Mouse (Mus musculus): ENCODE measurements around the gene Zglp1. TPM values are rescaled to one million over a fixed set of nuclear protein-coding genes. Genes with fewer than 3 reads are reported as not detected.
A peak's percentile ranks its signal among the peaks of the same experiment; 100 is the strongest.

The Zglp1 gene
- polyA plus RNA-seq, 1 experiment from 2014 or later, result 0.51 TPM

DNA sequence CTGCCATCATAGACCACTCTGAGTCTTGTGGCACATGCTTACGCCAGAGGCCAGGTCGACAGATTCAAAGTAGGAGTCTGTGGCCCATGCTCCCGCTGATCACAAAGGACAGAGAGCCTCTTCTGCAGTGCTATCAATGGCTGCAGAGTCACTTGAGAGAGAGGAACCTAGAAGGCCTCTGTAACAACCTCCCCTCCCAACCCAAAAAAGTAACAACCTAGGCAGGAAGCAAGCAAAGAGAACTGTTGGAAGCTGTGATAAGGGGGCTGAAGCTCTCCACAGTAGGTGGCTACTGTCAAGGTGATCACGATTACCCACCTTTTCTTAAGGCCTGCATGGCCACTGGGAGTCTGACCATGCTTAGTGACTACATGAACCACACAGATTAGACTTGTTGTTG is 23.3 kb downstream of the Zglp1 start:
- 66% methylated on average over 4 of the region's 4 CpGs for WGBS (ENCODE audit: insufficient replicate concordance)
- no peak overlapping the region for H3K9ac ChIP-seq (replicated peaks)
- H3K27ac ChIP-seq (ENCODE audit: low read depth), result no peak overlapping the region
- peaks cover 13% of the 10 kb centered on the region for H3K27me3 ChIP-seq (ENCODE audit: insufficient read depth, low read length)
- H3K9me3 ChIP-seq (ENCODE audit: low read length), result no peaks in the 10 kb centered on the region
- peaks cover 4% of the 10 kb centered on the region for H3K4me1 ChIP-seq (ENCODE audit: insufficient read depth)
- H3K36me3 ChIP-seq (replicated peaks; ENCODE audit: insufficient read depth, low read length), result no peaks in the 10 kb centered on the region
- no peak overlapping the region for H3K4me3 ChIP-seq (ENCODE audit: low read depth, low read length)
- no peak for ATAC-seq
- H3K4me2 ChIP-seq (ENCODE audit: low read depth, low read length), result no peak overlapping the region
- TF ChIP-seq EP300 (IDR thresholded peaks at IDR 0.05; ENCODE audit: low read depth) (no peak), CTCF (IDR thresholded peaks at IDR 0.05; ENCODE audit: low read depth) (no peak)
- DNase-seq, result no peak

DNA sequence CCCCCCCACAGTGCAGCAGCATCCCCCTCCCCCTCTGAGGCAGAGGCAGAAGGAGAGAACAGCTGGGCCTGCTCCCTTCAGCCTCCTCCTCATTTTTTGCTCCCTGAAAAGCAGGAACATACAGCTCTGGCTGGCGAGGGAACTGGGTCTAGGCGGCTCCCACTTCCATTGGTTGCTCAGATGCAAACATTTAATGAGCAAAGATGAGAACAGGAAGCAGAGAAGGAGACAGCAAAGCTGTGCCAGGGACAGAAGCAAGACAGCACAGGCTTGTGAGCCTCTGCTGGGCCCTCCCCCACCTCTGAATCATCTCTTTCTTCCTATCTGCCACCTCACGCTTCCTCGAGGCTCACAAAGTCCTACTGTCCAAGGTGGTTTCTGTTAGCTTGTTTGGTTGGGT is 25.6 kb downstream of the Zglp1 start:
- Histone ChIP-seq H3K36me3 (replicated peaks; ENCODE audit: insufficient read depth, low read length) (no peaks in the 10 kb centered on the region), H3K4me1 (ENCODE audit: insufficient read depth) (peaks cover 14% of the 10 kb centered on the region), H3K4me2 (ENCODE audit: low read depth, low read length) (no peak overlapping the region), H3K9ac (replicated peaks) (no peak overlapping the region), H3K27ac (ENCODE audit: low read depth) (no peak overlapping the region), H3K27me3 (ENCODE audit: insufficient read depth, low read length) (peaks cover 36% of the 10 kb centered on the region), H3K4me3 (ENCODE audit: low read depth, low read length) (no peak overlapping the region), H3K9me3 (ENCODE audit: low read length) (no peaks in the 10 kb centered on the region)
- ATAC-seq (no peak), DNase-seq (no peak)
- 46% methylated on average over 4 of the region's 4 CpGs for WGBS (ENCODE audit: insufficient replicate concordance)
- TF ChIP-seq EP300 (IDR thresholded peaks at IDR 0.05; ENCODE audit: low read depth) (no peak), CTCF (IDR thresholded peaks at IDR 0.05; ENCODE audit: low read depth) (no peak)

DNA sequence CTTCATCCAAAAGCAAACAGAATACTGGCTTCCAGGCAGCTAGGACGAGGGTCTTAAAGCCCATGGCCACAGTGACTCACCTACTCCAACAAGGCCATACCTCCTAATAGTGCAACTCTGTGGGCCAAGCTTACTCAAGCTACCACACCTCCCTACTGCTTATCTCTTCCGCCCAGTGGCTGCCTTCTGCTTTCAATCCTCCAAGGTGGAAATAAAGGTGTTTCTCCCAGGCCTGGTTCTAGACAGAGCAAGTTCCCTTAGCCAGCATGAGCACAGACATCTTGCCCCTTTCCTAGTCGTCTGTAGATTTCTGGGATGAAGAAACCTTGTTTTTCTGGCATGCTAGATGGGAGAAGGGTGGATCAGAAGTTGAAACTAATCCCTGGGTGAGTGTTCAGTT is 27.1 kb downstream of the Zglp1 start:
- Histone ChIP-seq H3K4me1 (ENCODE audit: insufficient read depth) (peaks cover 16% of the 10 kb centered on the region), H3K27me3 (ENCODE audit: insufficient read depth, low read length) (peaks cover 51% of the 10 kb centered on the region), H3K4me2 (ENCODE audit: low read depth, low read length) (no peak overlapping the region), H3K9ac (replicated peaks) (no peak overlapping the region), H3K27ac (ENCODE audit: low read depth) (no peak overlapping the region), H3K36me3 (replicated peaks; ENCODE audit: insufficient read depth, low read length) (no peaks in the 10 kb centered on the region), H3K4me3 (ENCODE audit: low read depth, low read length) (no peak overlapping the region), H3K9me3 (ENCODE audit: low read length) (no peaks in the 10 kb centered on the region)
- ATAC-seq (peak; percentile 74), DNase-seq (no peak)
- WGBS (ENCODE audit: insufficient replicate concordance), result 56% methylated on average over 3 of the region's 3 CpGs
- no peak for TF ChIP-seq CTCF (IDR thresholded peaks at IDR 0.05; ENCODE audit: low read depth)
- no peak for TF ChIP-seq EP300 (IDR thresholded peaks at IDR 0.05; ENCODE audit: low read depth)

DNA sequence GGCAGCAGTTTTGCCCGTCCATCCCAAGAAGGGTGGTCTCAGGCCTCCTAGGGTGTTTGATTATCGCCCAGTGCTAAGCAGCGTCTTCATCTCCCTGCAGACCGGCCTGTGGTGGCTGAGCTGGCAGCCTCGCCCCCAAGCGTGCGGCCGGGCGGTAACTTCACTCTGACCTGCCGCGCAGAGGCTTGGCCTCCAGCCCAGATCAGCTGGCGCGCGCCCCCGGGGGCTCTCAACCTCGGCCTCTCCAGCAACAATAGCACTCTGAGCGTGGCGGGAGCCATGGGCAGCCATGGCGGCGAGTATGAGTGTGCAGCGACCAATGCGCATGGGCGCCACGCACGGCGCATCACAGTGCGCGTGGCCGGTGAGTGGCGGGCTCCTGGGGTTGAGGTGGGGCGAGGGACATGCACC is 29.4 kb downstream of the Zglp1 start:
- Histone ChIP-seq H3K9ac (replicated peaks) (no peak overlapping the region), H3K27me3 (ENCODE audit: insufficient read depth, low read length) (peaks cover 74% of the 10 kb centered on the region), H3K4me2 (ENCODE audit: low read depth, low read length) (peak overlapping the region; percentile 51), H3K27ac (ENCODE audit: low read depth) (no peak overlapping the region), H3K4me3 (ENCODE audit: low read depth, low read length) (peak overlapping the region; percentile 29), H3K4me1 (ENCODE audit: insufficient read depth) (peaks cover 31% of the 10 kb centered on the region), H3K9me3 (ENCODE audit: low read length) (no peaks in the 10 kb centered on the region), H3K36me3 (replicated peaks; ENCODE audit: insufficient read depth, low read length) (no peaks in the 10 kb centered on the region)
- WGBS (ENCODE audit: insufficient replicate concordance), result 4% methylated on average over 30 of the region's 31 CpGs
- TF ChIP-seq CTCF (IDR thresholded peaks at IDR 0.05; ENCODE audit: low read depth), result no peak
- no peak for TF ChIP-seq EP300 (IDR thresholded peaks at IDR 0.05; ENCODE audit: low read depth)
- peak; percentile 29 for DNase-seq
- no peak for ATAC-seq

DNA sequence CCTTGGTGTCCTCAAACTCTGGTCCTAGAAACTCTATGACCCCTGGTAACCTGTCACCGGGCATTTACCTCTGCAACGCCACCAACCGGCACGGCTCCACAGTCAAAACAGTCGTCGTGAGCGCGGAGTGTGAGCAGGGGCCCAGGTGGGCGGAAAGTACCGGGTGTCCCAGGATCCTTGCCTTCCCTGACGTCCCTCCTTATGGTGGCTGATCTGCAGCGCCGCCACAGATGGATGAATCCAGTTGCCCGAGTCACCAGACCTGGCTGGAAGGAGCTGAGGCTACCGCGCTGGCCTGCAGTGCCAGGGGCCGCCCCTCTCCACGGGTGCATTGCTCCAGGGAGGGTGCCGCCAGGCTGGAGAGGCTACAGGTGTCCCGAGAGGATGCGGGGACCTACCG is 30.2 kb downstream of the Zglp1 start:
- DNase-seq, result no peak

DNA sequence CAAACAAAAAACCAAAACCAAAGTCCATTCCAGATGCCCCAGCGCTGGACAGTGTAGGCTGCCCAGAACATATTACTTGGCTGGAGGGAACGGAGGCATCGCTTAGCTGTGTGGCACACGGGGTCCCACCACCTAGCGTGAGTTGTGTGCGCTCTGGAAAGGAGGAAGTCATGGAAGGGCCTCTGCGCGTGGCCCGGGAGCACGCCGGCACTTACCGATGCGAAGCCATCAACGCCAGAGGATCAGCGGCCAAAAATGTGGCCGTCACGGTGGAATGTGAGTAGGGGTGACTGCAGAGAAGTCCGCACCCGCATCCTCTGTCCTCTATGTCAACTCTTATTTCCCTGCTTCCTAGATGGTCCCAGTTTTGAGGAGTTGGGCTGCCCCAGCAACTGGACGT is 30.7 kb downstream of the Zglp1 start:
- no peak for TF ChIP-seq EP300 (IDR thresholded peaks at IDR 0.05; ENCODE audit: low read depth)
- TF ChIP-seq CTCF (IDR thresholded peaks at IDR 0.05; ENCODE audit: low read depth), result no peak
- peaks cover 85% of the 10 kb centered on the region for H3K27me3 ChIP-seq (ENCODE audit: insufficient read depth, low read length)
- H3K36me3 ChIP-seq (replicated peaks; ENCODE audit: insufficient read depth, low read length), result no peaks in the 10 kb centered on the region
- H3K4me2 ChIP-seq (ENCODE audit: low read depth, low read length), result no peak overlapping the region
- DNase-seq (no peak), ATAC-seq (no peak)
- H3K4me3 ChIP-seq (ENCODE audit: low read depth, low read length), result no peak overlapping the region
- H3K9ac ChIP-seq (replicated peaks), result no peak overlapping the region
- no peaks in the 10 kb centered on the region for H3K9me3 ChIP-seq (ENCODE audit: low read length)
- H3K27ac ChIP-seq (ENCODE audit: low read depth), result no peak overlapping the region
- 9% methylated on average over 20 of the region's 20 CpGs for WGBS (ENCODE audit: insufficient replicate concordance)
- H3K4me1 ChIP-seq (ENCODE audit: insufficient read depth), result peaks cover 44% of the 10 kb centered on the region

More for the DNA sequence above, 30.2 kb downstream of the Zglp1 start:
- no peak for ATAC-seq
- TF ChIP-seq EP300 (IDR thresholded peaks at IDR 0.05; ENCODE audit: low read depth) (no peak), CTCF (IDR thresholded peaks at IDR 0.05; ENCODE audit: low read depth) (no peak)
- 4% methylated on average over 22 of the region's 22 CpGs for WGBS (ENCODE audit: insufficient replicate concordance)
- Histone ChIP-seq H3K27me3 (ENCODE audit: insufficient read depth, low read length) (peaks cover 82% of the 10 kb centered on the region), H3K4me3 (ENCODE audit: low read depth, low read length) (no peak overlapping the region), H3K36me3 (replicated peaks; ENCODE audit: insufficient read depth, low read length) (no peaks in the 10 kb centered on the region), H3K9me3 (ENCODE audit: low read length) (no peaks in the 10 kb centered on the region), H3K9ac (replicated peaks) (no peak overlapping the region), H3K27ac (ENCODE audit: low read depth) (no peak overlapping the region), H3K4me1 (ENCODE audit: insufficient read depth) (peaks cover 39% of the 10 kb centered on the region), H3K4me2 (ENCODE audit: low read depth, low read length) (no peak overlapping the region)

DNA sequence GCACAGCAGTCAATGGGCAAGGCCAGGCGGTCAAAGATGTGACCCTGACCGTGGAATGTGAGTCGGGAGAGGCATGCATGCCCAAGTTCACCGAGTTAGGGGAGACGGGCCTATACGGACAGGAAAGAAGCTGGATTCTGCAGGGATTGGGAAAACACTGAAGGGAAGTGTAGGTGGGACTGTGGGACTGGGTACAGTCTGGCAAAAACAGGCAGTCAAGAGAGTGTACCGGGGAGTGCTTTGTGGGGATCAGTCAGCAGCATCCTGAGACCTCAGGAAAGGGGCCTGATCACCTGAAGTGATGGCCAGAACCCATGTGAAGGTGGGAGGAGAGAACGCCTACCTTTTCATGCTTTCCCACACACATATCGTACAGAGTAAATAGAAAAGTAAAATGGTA is 31.3 kb downstream of the Zglp1 start:
- Histone ChIP-seq H3K4me1 (ENCODE audit: insufficient read depth) (peaks cover 47% of the 10 kb centered on the region), H3K36me3 (replicated peaks; ENCODE audit: insufficient read depth, low read length) (no peaks in the 10 kb centered on the region), H3K9me3 (ENCODE audit: low read length) (no peaks in the 10 kb centered on the region), H3K9ac (replicated peaks) (no peak overlapping the region), H3K27me3 (ENCODE audit: insufficient read depth, low read length) (peaks cover 85% of the 10 kb centered on the region), H3K27ac (ENCODE audit: low read depth) (no peak overlapping the region), H3K4me3 (ENCODE audit: low read depth, low read length) (no peak overlapping the region), H3K4me2 (ENCODE audit: low read depth, low read length) (no peak overlapping the region)
- TF ChIP-seq EP300 (IDR thresholded peaks at IDR 0.05; ENCODE audit: low read depth), result no peak
- no peak for TF ChIP-seq CTCF (IDR thresholded peaks at IDR 0.05; ENCODE audit: low read depth)
- DNase-seq (no peak), ATAC-seq (no peak)
- WGBS (ENCODE audit: insufficient replicate concordance), result 31% methylated on average over 9 of the region's 9 CpGs

All from liver, postnatal 0 days (tissue).